17 mouse cellular contexts compared by ENCODE assay signal in the genomic region with DNA sequence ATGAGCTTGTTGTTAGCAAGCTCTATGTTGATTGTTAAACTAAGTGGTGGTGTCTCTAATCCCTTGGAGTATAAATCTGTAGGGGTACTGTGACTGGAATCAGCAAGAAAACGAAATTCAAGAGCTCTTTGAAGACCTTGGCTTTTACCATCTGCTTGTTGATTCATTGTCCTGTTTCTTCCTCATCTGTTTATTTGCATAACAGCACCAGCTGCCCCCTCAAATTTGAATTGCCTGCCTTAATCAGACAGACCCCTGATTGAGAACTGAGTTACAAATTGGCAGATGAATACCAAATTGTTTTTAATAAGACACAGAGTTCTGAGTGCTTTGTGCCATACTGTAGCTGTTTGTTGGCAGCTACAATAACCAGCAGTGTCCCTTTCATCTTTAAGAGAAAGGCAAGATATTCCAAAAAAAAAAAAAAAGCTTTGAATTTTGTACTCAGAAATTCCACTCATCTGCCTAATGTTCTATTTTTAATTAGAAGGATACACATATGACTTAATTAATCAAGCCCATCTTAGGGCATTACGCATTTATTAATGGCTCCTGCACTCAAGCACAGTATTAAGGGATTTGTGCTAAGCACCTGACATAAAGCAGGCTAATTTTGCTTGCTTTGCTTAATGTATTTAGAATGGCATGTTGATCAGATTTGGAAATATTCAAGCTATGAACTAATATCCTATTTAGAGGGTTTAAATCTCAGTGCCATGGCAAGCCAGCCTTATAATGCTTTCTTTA.
DNase-seq lines count a peak whose midpoint lies in the region; ATAC-seq and TF ChIP-seq lines count a peak whose summit lies in the region.
"Had no signal": no experiment of that assay in that cellular context is flagged by ENCODE, and none has a peak within 500 bp of the region (broad histone marks: within the 10 kb centered on the region; RNA-seq: fewer than 3 reads in every experiment).

No protein-coding gene starts in this region.

- peak; percentile 4 to 43 for DNase-seq in layer of hippocampus, postnatal 14 days (ENCODE audit: low spot score in 2 of 2)
- DNase-seq in layer of hippocampus, adult 2 months (ENCODE audit: low spot score in 2 of 2), result no peak
- DNase-seq in hindbrain, postnatal 0 days (ENCODE audit: low spot score), result peak; percentile 48
- peak; percentile 4 for DNase-seq in retina, embryonic 14.5 days (ENCODE audit: low spot score)
- DNase-seq in kidney, postnatal 4 days, result no peak
- DNase-seq in kidney, adult 2 months, result no peak
- DNase-seq: adrenal gland, postnatal 36 days; cerebellum, adult 11 months; gastrocnemius, postnatal 14 days; heart, postnatal 4 days; kidney, adult 18-20 months; thymus, postnatal 36 days had no signal

- H3K4me2 ChIP-seq in forebrain, embryonic 15.5 days (replicated peaks), result no peak overlapping the region
- H3K4me2 ChIP-seq in hindbrain, postnatal 0 days (ENCODE audit: low read depth, low read length), result no peak overlapping the region
- H3K4me2 ChIP-seq: embryonic facial prominence, embryonic 13.5 days; heart, embryonic 12.5 days had no signal

- no peak overlapping the region for H3K9ac ChIP-seq in forebrain, embryonic 15.5 days (replicated peaks)
- H3K9ac ChIP-seq in hindbrain, postnatal 0 days (replicated peaks; ENCODE audit: low read length), result no peak overlapping the region
- H3K9ac ChIP-seq: embryonic facial prominence, embryonic 13.5 days; heart, embryonic 12.5 days; liver, embryonic 14.5 days had no signal

- no peak overlapping the region for H3K27ac ChIP-seq in layer of hippocampus, adult 2 months
- H3K27ac ChIP-seq in forebrain, embryonic 15.5 days (replicated peaks), result no peak overlapping the region; the same call in 1 of the 2 replicates
- H3K27ac ChIP-seq in hindbrain, postnatal 0 days, result no peak overlapping the region
- no peak overlapping the region for H3K27ac ChIP-seq in kidney, adult 2 months (ENCODE audit: insufficient read depth, low read depth, low read length)
- H3K27ac ChIP-seq: embryonic facial prominence, embryonic 13.5 days; liver, embryonic 14.5 days had no signal

- no peak overlapping the region for H3K4me3 ChIP-seq in layer of hippocampus, adult 2 months
- H3K4me3 ChIP-seq in forebrain, embryonic 15.5 days, result no peak overlapping the region
- H3K4me3 ChIP-seq in hindbrain, postnatal 0 days (ENCODE audit: low read length), result no peak overlapping the region
- H3K4me3 ChIP-seq in kidney, adult 2 months (ENCODE audit: insufficient read depth, low read depth, low read length), result no peak overlapping the region
- H3K4me3 ChIP-seq: embryonic facial prominence, embryonic 13.5 days; heart, embryonic 12.5 days had no signal

- H3K9me3 ChIP-seq in forebrain, embryonic 15.5 days, result no peaks in the 10 kb centered on the region
- no peaks in the 10 kb centered on the region for H3K9me3 ChIP-seq in hindbrain, postnatal 0 days (ENCODE audit: low read length)
- H3K9me3 ChIP-seq: embryonic facial prominence, embryonic 13.5 days; heart, embryonic 12.5 days had no signal

- TF ChIP-seq POLR2A in kidney, adult 2 months (IDR thresholded peaks at IDR 0.05; ENCODE audit: low read depth, low read length), result no peak

- ATAC-seq in forebrain, embryonic 15.5 days (replicated peaks), result peak; percentile 94
- peak; percentile 56; the same call in 1 of the 2 replicates for ATAC-seq in hindbrain, postnatal 0 days
- ATAC-seq: activated CD4-positive, CD25-positive, alpha-beta regulatory T cell, adult 4 months had no signal

- no peaks in the 10 kb centered on the region for H3K27me3 ChIP-seq in forebrain, embryonic 15.5 days
- H3K27me3 ChIP-seq in hindbrain, postnatal 0 days (ENCODE audit: insufficient read depth, low read length), result no peaks in the 10 kb centered on the region; the same call in 1 of the 2 replicates
- H3K27me3 ChIP-seq in kidney, adult 2 months (replicated peaks; ENCODE audit: control insufficient read depth, insufficient read depth, low read length), result no peaks in the 10 kb centered on the region
- H3K27me3 ChIP-seq: embryonic facial prominence, embryonic 13.5 days; heart, embryonic 12.5 days had no signal

- WGBS in forebrain, embryonic 15.5 days, result 8% methylated on average over 2 of the region's 2 CpGs
- WGBS in hindbrain, postnatal 0 days, result 27% methylated on average over 2 of the region's 2 CpGs
- 54% methylated on average over 2 of the region's 2 CpGs for WGBS in kidney, adult 2 months

- no peak for TF ChIP-seq CTCF in layer of hippocampus, adult 2 months (conservative IDR thresholded peaks at IDR 0.05)
- no peak for TF ChIP-seq CTCF in hindbrain, postnatal 0 days (IDR thresholded peaks at IDR 0.05; ENCODE audit: low read depth)
- no peak for TF ChIP-seq CTCF in kidney, adult 2 months (conservative IDR thresholded peaks at IDR 0.05; ENCODE audit: insufficient read depth, insufficient read length, low read depth, low read length)

- H3K36me3 ChIP-seq in forebrain, embryonic 15.5 days, result no peaks in the 10 kb centered on the region
- no peaks in the 10 kb centered on the region for H3K36me3 ChIP-seq in hindbrain, postnatal 0 days (ENCODE audit: insufficient read depth, low read length)
- H3K36me3 ChIP-seq in kidney, adult 2 months (ENCODE audit: control insufficient read depth, insufficient read depth, low read length), result no peaks in the 10 kb centered on the region
- H3K36me3 ChIP-seq: embryonic facial prominence, embryonic 13.5 days; heart, embryonic 12.5 days had no signal

- H3K4me1 ChIP-seq in forebrain, embryonic 15.5 days, result peaks cover 11% of the 10 kb centered on the region
- no peaks in the 10 kb centered on the region for H3K4me1 ChIP-seq in hindbrain, postnatal 0 days (ENCODE audit: insufficient read depth, low read length)
- H3K4me1 ChIP-seq in kidney, adult 2 months (ENCODE audit: control insufficient read depth, insufficient read depth, low read length), result no peaks in the 10 kb centered on the region
- H3K4me1 ChIP-seq: embryonic facial prominence, embryonic 13.5 days; heart, embryonic 12.5 days had no signal

Comparison
In these comparisons a context has a peak if more than half of its experiments do, and no peak if none do; other contexts are left out.
1. DNase-seq: peak in layer of hippocampus, postnatal 14 days (2 of 2), hindbrain, postnatal 0 days (single experiment) and retina, embryonic 14.5 days (single experiment); none in layer of hippocampus, adult 2 months (0 of 2), kidney, postnatal 4 days (0 of 2) and kidney, adult 2 months (single experiment).